Mouse (Mus musculus) stomach, embryonic 16.5 days (tissue): Measurements from ENCODE around the gene Ankrd44. TPM values are rescaled to one million over a fixed set of nuclear protein-coding genes. Genes with fewer than 3 reads are reported as not detected.

Experiments used
- ATAC-seq: fragments of 200-750 bp; cut with Nextera tagmentation; 2 replicates; pipeline ENCODE4 v1.8.0; 2017; ENCODE audit warnings: moderate number of reproducible peaks, moderate TSS enrichment; ENCODE audit not compliant: insufficient read depth, low FRiP score
- H3K27ac ChIP-seq: fragments of 300-500 bp; sonication (generic); 2 replicates; pipeline ENCODE4 v1.5.1; 2014; ENCODE audit warnings: low read length
- H3K27me3 ChIP-seq: fragments of 300-500 bp; sonication (generic); 2 replicates; pipeline ENCODE4 v1.6.1; 2014; ENCODE audit warnings: low read length, control low read depth, mixed read lengths; ENCODE audit not compliant: control insufficient read depth, insufficient read depth
- H3K36me3 ChIP-seq: fragments of 300-500 bp; sonication (generic); 2 replicates; pipeline ENCODE4 v1.6.1; 2014; ENCODE audit warnings: low read length; ENCODE audit not compliant: control insufficient read depth, insufficient read depth
- H3K4me1 ChIP-seq: fragments of 300-500 bp; sonication (generic); 2 replicates; pipeline ENCODE4 v1.6.1; 2014; ENCODE audit warnings: low read length, control low read depth, mixed read lengths; ENCODE audit not compliant: control insufficient read depth, insufficient read depth
- H3K4me2 ChIP-seq: fragments of 300-500 bp; sonication (generic); 2 replicates; pipeline ENCODE4 v1.6.1; 2014; ENCODE audit warnings: low read depth, low read length, mixed read lengths
- H3K4me3 ChIP-seq: fragments of 300-500 bp; sonication (generic); replicated peaks from 2 replicates; pipeline ENCODE4 v1.5.1; 2014; ENCODE audit warnings: mild to moderate bottlenecking, low read length
- H3K9ac ChIP-seq: fragments of 300-500 bp; sonication (generic); 2 replicates; pipeline ENCODE4 v1.6.1; 2014; ENCODE audit warnings: low read length
- H3K9me3 ChIP-seq: fragments of 300-500 bp; sonication (generic); replicated peaks from 2 replicates; pipeline ENCODE4 v1.6.1; 2016; ENCODE audit warnings: low read length, control low read depth; ENCODE audit not compliant: control insufficient read depth
- WGBS: fragments of 180-500 bp; shearing (Covaris S2); extraction: QIAGEN DNeasy Blood & Tissue Kit; methylation state at CpG from one replicate; pipeline ENCODE4 v1.1.7; 2014; 5-methylcytosine and 5-hydroxymethylcytosine counted together
- polyA plus RNA-seq: library from polyadenylated mRNA; unstranded; fragments of >200 nt; fragmentation: Nextera tagmentation; extraction: Ambion mirVana; gene quantifications from 2 replicates; pipeline ENCODE4 v1.2.1, GENCODE M21; 2015

The Ankrd44 gene
- polyA plus RNA-seq, 1 experiment from 2014 or later = 14.5 TPM

DNA sequence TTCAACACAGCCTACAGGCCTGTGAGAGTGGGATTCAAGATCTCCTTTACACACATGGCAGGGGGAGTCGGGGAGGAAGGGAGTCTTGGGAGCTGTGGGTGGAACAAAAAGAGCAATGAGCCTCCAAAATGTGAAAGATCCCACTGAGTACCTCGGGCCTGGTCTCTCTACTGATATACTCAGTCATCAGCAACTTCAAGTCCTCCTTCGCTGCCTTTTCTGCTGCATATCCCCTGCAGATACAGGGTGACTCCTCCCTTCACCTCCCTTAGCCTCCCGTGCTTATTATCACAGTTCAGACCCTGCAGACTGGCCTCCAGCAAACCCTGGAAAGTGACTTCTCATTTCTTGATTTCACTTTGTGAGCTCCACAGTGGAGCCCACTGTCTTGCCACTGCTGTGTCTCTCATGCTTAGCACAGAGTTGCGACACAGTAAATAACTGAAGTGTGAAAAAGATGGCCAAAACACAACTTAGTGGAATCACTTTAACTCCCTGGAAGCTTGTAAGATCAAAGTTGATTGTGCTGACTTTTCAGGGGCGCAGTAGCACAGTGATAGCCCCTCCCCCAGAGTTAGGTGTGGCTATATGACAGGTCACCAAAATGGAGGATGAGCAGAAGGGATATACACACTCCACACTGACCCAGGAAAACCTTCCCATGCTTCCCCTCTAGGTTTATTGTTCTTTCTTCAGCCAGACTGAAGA lies 100.3 kb downstream of the Ankrd44 start:
- 69% methylated on average over 6 of the region's 6 CpGs for WGBS
- H3K9me3 ChIP-seq = no peaks in the 10 kb centered on the region
- no peak overlapping the region for H3K9ac ChIP-seq
- peaks cover 16% of the 10 kb centered on the region for H3K4me1 ChIP-seq
- no peak overlapping the region for H3K4me2 ChIP-seq
- no peaks in the 10 kb centered on the region for H3K27me3 ChIP-seq
- no peak overlapping the region for H3K27ac ChIP-seq
- H3K4me3 ChIP-seq = no peak overlapping the region
- no peak for ATAC-seq
- no peaks in the 10 kb centered on the region for H3K36me3 ChIP-seq

DNA sequence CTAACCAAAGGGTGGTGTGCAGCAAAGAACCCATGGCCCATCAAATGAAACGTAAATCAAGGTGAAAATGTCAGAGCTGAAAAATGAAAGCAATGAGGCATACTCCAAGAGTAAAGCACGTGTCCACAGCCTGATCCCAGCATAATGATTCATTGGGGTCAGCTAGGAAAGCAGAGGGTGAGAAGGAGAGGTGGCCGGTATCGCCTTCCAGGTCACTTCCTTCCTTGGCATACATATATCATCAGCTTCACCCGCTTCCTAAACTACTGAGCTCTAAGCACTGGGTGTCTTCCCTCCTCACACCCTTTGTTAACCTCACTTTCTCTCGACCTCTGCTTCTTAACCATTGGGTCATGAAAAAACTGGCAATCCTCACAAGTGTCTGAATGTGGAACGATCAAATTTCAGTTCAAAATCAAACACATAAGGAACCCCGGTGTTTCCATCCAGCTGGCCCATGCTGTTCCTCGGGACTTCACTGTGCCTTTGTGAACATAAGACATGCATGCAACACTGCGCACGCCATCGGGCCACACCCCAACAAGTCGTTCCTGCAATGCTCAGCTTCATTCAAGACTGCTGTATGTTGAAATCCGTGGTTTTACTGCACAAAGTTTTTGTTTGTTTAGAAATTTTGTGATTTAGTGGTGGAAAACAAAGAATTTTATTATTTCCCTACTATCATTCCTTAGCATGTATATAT lies 101.9 kb downstream of the Ankrd44 start:
- 58% methylated on average over 14 of the region's 14 CpGs for WGBS
- no peak for ATAC-seq
- H3K4me3 ChIP-seq = no peak overlapping the region
- H3K27ac ChIP-seq = no peak overlapping the region
- no peak overlapping the region for H3K9ac ChIP-seq
- no peaks in the 10 kb centered on the region for H3K27me3 ChIP-seq
- H3K36me3 ChIP-seq = no peaks in the 10 kb centered on the region
- H3K9me3 ChIP-seq = no peaks in the 10 kb centered on the region
- H3K4me2 ChIP-seq = no peak overlapping the region
- peaks cover 16% of the 10 kb centered on the region for H3K4me1 ChIP-seq

DNA sequence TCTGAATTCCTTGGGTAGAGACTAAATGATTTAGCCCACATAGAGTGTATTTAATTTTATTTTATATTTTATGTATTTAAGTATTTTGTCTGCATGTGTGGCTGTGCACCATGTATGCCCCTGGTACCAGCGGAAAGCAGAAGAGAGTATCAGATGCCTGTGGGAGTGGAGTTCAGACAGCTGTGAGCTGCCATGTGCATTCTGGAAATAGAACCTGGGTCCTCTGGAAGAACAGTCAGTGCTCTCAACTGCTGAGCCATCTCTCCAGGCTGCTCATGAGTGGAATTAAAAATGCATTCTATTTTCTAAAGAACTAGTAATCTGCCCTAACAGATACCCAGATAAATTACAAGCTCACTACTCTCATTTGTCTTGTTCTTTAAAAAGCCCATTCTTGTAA lies 104.4 kb downstream of the Ankrd44 start:
- no peaks in the 10 kb centered on the region for H3K9me3 ChIP-seq

DNA sequence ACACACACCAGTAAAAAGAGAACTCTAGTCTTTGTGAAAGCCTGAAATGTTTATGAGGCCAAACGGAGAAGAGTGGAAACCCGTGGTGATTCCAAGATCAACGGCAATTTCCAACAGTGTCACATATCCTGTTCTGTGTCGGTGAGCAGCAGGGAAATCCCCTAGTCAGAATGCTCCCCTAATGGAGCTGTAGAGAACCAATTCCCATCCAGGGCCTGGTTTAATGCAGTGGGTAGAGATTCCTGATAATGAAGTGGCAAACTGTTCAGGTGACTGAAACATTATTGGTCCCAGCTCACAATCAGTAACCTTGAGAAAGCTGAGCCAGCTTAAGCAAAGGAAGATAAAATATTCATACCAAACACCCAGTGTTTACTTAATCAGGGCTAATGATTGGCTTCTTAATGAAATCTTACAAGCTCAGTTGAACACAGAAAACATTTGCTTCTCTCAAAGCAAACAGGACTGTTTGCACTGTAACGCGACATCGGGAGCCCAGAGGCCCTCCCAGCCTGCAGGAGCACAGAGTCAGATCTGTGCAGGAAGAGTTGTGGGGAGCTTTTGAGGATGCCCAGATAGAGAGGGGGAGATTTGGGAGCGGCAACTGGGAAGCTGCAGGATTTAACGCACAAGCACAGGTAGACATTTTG lies 110.9 kb downstream of the Ankrd44 start:
- Histone ChIP-seq H3K9me3 (no peaks in the 10 kb centered on the region), H3K9ac (no peak overlapping the region), H3K4me1 (0 out of 2 replicates have a peak, but pooled peaks cover 7% of the 10 kb centered on the region), H3K27me3 (no peaks in the 10 kb centered on the region), H3K36me3 (no peaks in the 10 kb centered on the region), H3K4me3 (no peak overlapping the region), H3K4me2 (no peak overlapping the region), H3K27ac (peak overlapping the region; percentile 56)
- peak; percentile 87 for ATAC-seq
- whole genome bisulfite sequencing = 50% methylated on average over 9 of the region's 9 CpGs

More for the DNA sequence above, 104.4 kb downstream of the Ankrd44 start:
- 84% methylated on average over 1 of the region's 1 CpGs for WGBS
- no peak overlapping the region for H3K4me2 ChIP-seq
- no peaks in the 10 kb centered on the region for H3K36me3 ChIP-seq
- H3K27me3 ChIP-seq = no peaks in the 10 kb centered on the region
- no peak overlapping the region for H3K27ac ChIP-seq
- H3K4me3 ChIP-seq = no peak overlapping the region
- no peak for ATAC-seq
- peaks cover 10% of the 10 kb centered on the region for H3K4me1 ChIP-seq
- no peak overlapping the region for H3K9ac ChIP-seq

DNA sequence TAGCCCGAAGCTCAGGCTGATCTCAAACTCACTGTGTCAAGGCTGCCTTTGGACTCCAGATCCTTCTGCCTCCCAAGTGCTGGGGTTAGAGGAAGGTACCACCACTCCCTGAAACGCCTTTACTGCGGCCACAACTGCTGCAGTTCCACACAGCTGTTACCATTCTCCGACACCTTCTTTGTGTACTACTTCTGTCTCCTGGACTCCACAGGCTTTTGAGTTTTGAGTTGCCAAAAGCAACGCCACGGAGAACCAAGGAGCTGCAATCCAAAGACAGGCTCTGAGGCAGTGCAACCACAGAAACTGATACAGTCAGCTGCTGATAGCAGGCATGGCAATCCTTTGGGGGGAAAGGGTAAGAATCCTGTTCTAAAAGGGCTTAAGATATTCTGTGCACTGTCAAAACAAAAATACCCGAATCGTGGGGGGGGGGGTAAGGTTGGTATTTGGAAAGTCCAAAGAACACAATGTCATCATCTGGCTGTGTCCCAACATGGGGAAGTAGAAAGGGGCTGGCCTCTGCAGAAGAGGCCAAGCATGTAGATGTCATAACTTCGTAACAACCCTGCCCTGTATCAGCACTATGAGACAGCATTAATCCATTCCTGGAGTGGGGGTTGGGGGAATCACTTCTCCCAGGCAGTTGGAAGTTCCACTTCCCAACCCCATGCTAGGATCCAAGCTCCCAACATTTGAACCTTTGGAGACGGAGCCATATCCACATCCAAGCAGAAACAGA lies 116.2 kb downstream of the Ankrd44 start:
- H3K4me1 ChIP-seq = 0 out of 2 replicates have a peak, but pooled peaks cover 10% of the 10 kb centered on the region
- WGBS = 67% methylated on average over 10 of the region's 10 CpGs
- no peak overlapping the region for H3K27ac ChIP-seq
- no peak overlapping the region for H3K4me2 ChIP-seq
- no peaks in the 10 kb centered on the region for H3K27me3 ChIP-seq
- no peaks in the 10 kb centered on the region for H3K36me3 ChIP-seq
- H3K9ac ChIP-seq = no peak overlapping the region
- no peak overlapping the region for H3K4me3 ChIP-seq
- ATAC-seq = no peak
- no peaks in the 10 kb centered on the region for H3K9me3 ChIP-seq

DNA sequence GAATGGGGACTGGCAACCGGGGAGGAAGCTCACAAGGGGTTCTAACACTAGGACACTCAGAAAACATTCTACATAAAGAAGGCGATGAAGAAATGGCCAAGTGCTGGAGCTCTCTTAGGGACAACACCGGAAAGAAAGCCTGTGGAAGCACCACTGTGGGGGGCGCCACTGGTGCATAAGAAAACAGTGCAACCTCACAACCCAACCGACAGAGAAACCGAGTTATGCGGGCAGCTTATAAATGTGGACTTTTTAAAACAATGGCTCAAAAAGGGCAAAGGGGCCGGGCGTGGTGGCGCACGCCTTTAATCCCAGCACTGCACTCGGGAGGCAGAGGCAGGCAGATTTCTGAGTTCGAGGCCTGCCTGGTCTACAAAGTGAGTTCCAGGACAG lies 117.1 kb downstream of the Ankrd44 start:
- H3K9me3 ChIP-seq = no peaks in the 10 kb centered on the region
- no peaks in the 10 kb centered on the region for H3K36me3 ChIP-seq
- H3K4me1 ChIP-seq = 0 out of 2 replicates have a peak, but pooled peaks cover 10% of the 10 kb centered on the region
- no peaks in the 10 kb centered on the region for H3K27me3 ChIP-seq
- 95% methylated on average over 13 of the region's 13 CpGs for WGBS
- H3K9ac ChIP-seq = no peak overlapping the region
- no peak overlapping the region for H3K4me2 ChIP-seq
- H3K27ac ChIP-seq = no peak overlapping the region
- ATAC-seq = no peak
- H3K4me3 ChIP-seq = no peak overlapping the region

DNA sequence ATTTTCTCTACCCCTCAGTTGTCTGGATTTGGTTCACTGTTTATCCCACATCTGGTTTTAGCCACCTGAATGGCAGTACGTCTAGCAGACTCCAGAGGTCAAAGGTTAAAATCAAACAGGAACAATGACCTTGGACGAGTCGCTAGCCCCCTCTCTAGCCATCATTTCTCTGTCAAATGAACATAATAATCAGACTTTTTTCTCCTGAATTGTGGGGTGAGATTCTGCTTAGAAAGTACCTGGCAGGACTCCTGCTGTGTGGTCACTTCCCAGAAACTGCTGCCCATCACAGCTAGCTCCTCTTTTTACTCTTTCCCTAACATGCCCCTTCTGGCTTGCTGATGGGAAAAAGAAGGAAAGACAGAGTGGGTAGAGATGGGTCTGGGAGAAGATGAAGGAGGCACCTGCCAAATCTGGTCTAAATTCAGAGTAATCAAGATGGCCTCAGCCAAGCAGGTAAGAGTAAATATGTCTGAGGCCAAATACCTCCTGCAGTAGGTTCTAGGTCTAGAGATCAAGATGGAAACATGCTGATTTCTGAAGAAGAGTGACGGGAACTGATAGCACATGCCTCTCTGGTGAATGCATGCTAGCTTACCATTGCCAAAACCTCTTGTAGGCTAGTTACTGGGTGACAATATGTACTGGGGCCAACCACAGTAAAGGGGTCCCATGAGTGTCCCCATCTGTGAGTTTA lies 117.6 kb downstream of the Ankrd44 start:
- H3K27me3 ChIP-seq = no peaks in the 10 kb centered on the region
- H3K4me3 ChIP-seq = no peak overlapping the region
- no peak overlapping the region for H3K4me2 ChIP-seq
- H3K4me1 ChIP-seq = 0 out of 2 replicates have a peak, but pooled peaks cover 10% of the 10 kb centered on the region
- H3K9ac ChIP-seq = no peak overlapping the region
- no peak overlapping the region for H3K27ac ChIP-seq
- ATAC-seq = no peak
- no peaks in the 10 kb centered on the region for H3K9me3 ChIP-seq
- WGBS = 66% methylated on average over 4 of the region's 4 CpGs
- no peaks in the 10 kb centered on the region for H3K36me3 ChIP-seq

DNA sequence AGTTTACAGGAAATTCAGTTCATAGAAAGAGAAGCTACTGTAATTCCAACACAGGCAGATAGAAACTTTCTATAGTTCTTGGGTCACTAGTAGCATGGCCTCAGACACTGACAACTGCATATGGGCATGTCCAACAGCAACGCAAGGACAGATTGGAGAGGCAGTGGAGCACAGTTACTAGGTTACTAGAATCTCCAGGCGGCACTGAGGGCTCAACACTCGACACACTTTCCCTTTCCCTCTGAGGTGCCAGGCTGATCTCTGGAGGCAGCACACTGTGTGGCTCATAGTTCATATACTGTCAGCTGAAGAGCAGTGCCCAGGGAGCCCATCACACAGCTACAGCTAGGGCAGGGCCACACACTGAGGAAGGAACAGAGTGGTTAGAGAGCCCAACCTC lies 118.4 kb downstream of the Ankrd44 start:
- Histone ChIP-seq H3K9ac (no peak overlapping the region), H3K27me3 (no peaks in the 10 kb centered on the region), H3K4me2 (no peak overlapping the region), H3K4me1 (0 out of 2 replicates have a peak, but pooled peaks cover 5% of the 10 kb centered on the region), H3K9me3 (no peaks in the 10 kb centered on the region), H3K4me3 (no peak overlapping the region), H3K27ac (no peak overlapping the region), H3K36me3 (no peaks in the 10 kb centered on the region)
- ATAC-seq = no peak
- 88% methylated on average over 3 of the region's 3 CpGs for WGBS
